Mouse (Mus musculus): ENCODE data around the gene Rhbdd3. TPM values are rescaled to one million over a fixed set of nuclear protein-coding genes. Genes with fewer than 3 reads are reported as not detected.

The Rhbdd3 gene
- total and polyA plus RNA-seq, 3 experiments: 9.7 to 37.2 (median 21.1) TPM

- Histone ChIP-seq H3K27me3 (ENCODE audit: insufficient read depth, low read length) (peaks cover 12% of the 10 kb centered on the region), H3K9me3 (replicated peaks) (peaks cover 31% of the 10 kb centered on the region), H3K4me1 (ENCODE audit: insufficient read depth, low read depth, low read length) (peaks cover 70% of the 10 kb centered on the region), H3K36me3 (replicated peaks) (peaks cover 65% of the 10 kb centered on the region), H3K4me3 (ENCODE audit: low read depth, low read length) (peak overlapping the region; percentile 82)
- ATAC-seq (ENCODE audit: extremely low read depth, insufficient number of reproducible peaks, low FRiP score, poor library complexity, severe bottlenecking): no peak
- TF ChIP-seq TAL1 (conservative IDR thresholded peaks at IDR 0.05; ENCODE audit: low read depth, low read length) (no peak), CTCF (IDR thresholded peaks at IDR 0.05; ENCODE audit: low read depth, low read length) (no peak), GATA1 (IDR thresholded peaks at IDR 0.05; ENCODE audit: borderline replicate concordance, low read length) (no peak), POLR2AphosphoS5 (IDR thresholded peaks at IDR 0.05; ENCODE audit: insufficient replicate concordance, low read depth, low read length) (no peak), GATA2 (IDR thresholded peaks at IDR 0.05; ENCODE audit: borderline replicate concordance, low read depth, low read length) (no peak)
- DNase-seq (ENCODE audit: low spot score): no peak
Observed at GRCm38 (mm10) chr11:5063561-5064281, 35.0 kb upstream of the Rhbdd3 start.

GRCm38 (mm10) chr11:5064282-5065055 is 34.3 kb upstream of the Rhbdd3 start:
- Histone ChIP-seq H3K4me3 (ENCODE audit: low read depth, low read length) (peak overlapping the region; percentile 82), H3K4me1 (ENCODE audit: insufficient read depth, low read depth, low read length) (peaks cover 70% of the 10 kb centered on the region), H3K27me3 (ENCODE audit: insufficient read depth, low read length) (peaks cover 4% of the 10 kb centered on the region; the same call in 1 of the 2 replicates), H3K9me3 (replicated peaks) (peaks cover 31% of the 10 kb centered on the region), H3K36me3 (replicated peaks) (peaks cover 67% of the 10 kb centered on the region)
- no peak for DNase-seq (ENCODE audit: low spot score)
- TF ChIP-seq GATA1 (IDR thresholded peaks at IDR 0.05; ENCODE audit: borderline replicate concordance, low read length) (no peak), TAL1 (conservative IDR thresholded peaks at IDR 0.05; ENCODE audit: low read depth, low read length) (no peak)
- no peak for ATAC-seq (ENCODE audit: extremely low read depth, insufficient number of reproducible peaks, low FRiP score, poor library complexity, severe bottlenecking)

GRCm38 (mm10) chr11:5065056-5065821 is 33.5 kb upstream of the Rhbdd3 start, which contains the start of gene Gas2l1:
TSS of gene Gas2l1 (minus strand) at chr11:5065327.
- peak; percentile 52 for ATAC-seq (ENCODE audit: extremely low read depth, insufficient number of reproducible peaks, low FRiP score, poor library complexity, severe bottlenecking)
- peak within 1 kb of the TSS; percentile 82 for H3K4me3 ChIP-seq (ENCODE audit: low read depth, low read length)
- H3K27me3 ChIP-seq (ENCODE audit: insufficient read depth, low read length): no peaks in the 10 kb centered on the region
- TF ChIP-seq TAL1 (conservative IDR thresholded peaks at IDR 0.05; ENCODE audit: low read depth, low read length): no peak
- no peak for TF ChIP-seq GATA2 (IDR thresholded peaks at IDR 0.05; ENCODE audit: borderline replicate concordance, low read depth, low read length)
- peak; percentile 11; the same call in 1 of the 2 replicates for TF ChIP-seq CTCF (IDR thresholded peaks at IDR 0.05; ENCODE audit: low read depth, low read length)
- H3K9me3 ChIP-seq (replicated peaks): peaks cover 31% of the 10 kb centered on the region
- H3K4me1 ChIP-seq (ENCODE audit: insufficient read depth, low read depth, low read length): peaks cover 70% of the 10 kb centered on the region
- H3K36me3 ChIP-seq (replicated peaks): peaks cover 65% of the 10 kb centered on the region
- peak; percentile 88 for DNase-seq (ENCODE audit: low spot score)

DNA sequence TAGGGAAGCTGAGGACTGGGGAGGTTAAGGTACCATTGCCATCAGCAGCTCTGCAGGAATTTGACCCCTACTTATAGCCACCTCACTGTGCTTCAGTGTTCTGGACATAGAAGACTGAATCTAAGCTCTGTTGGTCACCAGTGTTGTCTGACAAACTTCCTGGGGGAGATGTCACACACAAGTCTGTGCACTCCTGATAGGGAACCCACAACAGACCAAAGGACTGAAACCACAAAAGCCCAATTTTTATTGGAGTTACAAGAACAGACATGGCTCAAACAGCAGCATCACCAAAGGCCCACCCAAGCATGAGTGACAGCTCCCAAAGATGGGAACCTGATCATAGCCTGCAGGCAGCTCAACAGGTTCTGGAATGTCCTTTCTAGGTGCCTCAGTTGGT is 31.7 kb upstream of the Rhbdd3 start:
- ATAC-seq (ENCODE audit: extremely low read depth, insufficient number of reproducible peaks, low FRiP score, poor library complexity, severe bottlenecking) (peak; percentile 29; the same call in 1 of the 2 replicates), DNase-seq (ENCODE audit: low spot score) (no peak)
- Histone ChIP-seq H3K4me3 (ENCODE audit: low read depth, low read length) (no peak overlapping the region; the same call in 1 of the 2 replicates), H3K4me1 (ENCODE audit: insufficient read depth, low read depth, low read length) (peaks cover 79% of the 10 kb centered on the region), H3K27me3 (ENCODE audit: insufficient read depth, low read length) (no peaks in the 10 kb centered on the region), H3K36me3 (replicated peaks) (peaks cover 65% of the 10 kb centered on the region), H3K9me3 (replicated peaks) (peaks cover 15% of the 10 kb centered on the region)
- TF ChIP-seq POLR2AphosphoS5 (IDR thresholded peaks at IDR 0.05; ENCODE audit: insufficient replicate concordance, low read depth, low read length) (0 out of 2 replicates have a peak, but pooled peaks have one; percentile 27), GATA2 (IDR thresholded peaks at IDR 0.05; ENCODE audit: borderline replicate concordance, low read depth, low read length) (no peak), TAL1 (conservative IDR thresholded peaks at IDR 0.05; ENCODE audit: low read depth, low read length) (peak; percentile 81)

DNA sequence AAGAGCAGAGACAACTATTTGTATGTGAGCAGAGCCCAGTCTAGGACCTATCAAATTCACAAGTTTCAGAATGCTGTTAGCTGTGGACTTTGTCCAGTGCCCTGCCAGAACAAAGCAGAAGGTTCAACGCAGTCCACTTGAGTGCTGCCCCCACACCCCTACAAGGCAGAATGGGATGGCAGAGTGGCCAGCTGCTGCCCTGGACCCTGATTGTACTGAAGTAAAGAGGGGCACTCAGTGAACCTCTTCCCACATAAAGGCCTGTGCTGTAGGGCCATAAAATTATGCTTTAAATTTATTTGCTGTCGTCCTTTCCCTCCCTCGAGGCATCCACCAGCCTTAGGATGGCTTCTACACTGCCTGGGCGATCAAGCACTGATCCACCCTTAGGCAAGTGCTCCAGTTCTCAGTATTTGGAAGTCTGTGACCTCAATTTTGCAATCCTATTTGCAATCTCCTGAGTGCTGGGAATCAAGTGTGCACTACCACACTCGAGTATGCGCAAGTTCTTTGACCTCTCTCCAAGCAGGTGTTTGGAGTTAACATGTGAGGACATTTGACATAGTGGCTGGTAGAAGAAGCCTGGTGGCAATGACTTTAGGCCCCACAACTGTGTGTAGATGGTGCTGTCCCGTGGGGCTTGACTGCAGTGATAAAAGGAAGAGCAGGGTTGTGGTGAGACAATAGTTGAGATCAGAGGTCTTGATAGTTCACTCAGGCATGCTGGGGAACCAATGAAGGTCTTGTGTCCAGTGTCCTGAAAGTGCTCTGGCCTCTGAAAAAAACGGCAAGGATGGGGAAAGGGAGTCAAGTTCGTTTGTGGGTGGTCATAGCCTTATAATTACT is 30.4 kb upstream of the Rhbdd3 start:
- no peak for DNase-seq (ENCODE audit: low spot score)
- Histone ChIP-seq H3K27me3 (ENCODE audit: insufficient read depth, low read length) (no peaks in the 10 kb centered on the region), H3K4me1 (ENCODE audit: insufficient read depth, low read depth, low read length) (peaks cover 77% of the 10 kb centered on the region), H3K36me3 (replicated peaks) (peaks cover 65% of the 10 kb centered on the region), H3K4me3 (ENCODE audit: low read depth, low read length) (peak overlapping the region; percentile 37; the same call in 1 of the 2 replicates), H3K9me3 (replicated peaks) (peaks cover 6% of the 10 kb centered on the region)
- no peak for TF ChIP-seq GATA2 (IDR thresholded peaks at IDR 0.05; ENCODE audit: borderline replicate concordance, low read depth, low read length)
- no peak for TF ChIP-seq CTCF (IDR thresholded peaks at IDR 0.05; ENCODE audit: low read depth, low read length)
- peak; percentile 49 for TF ChIP-seq TAL1 (conservative IDR thresholded peaks at IDR 0.05; ENCODE audit: low read depth, low read length)
- peak; percentile 50 for ATAC-seq (ENCODE audit: extremely low read depth, insufficient number of reproducible peaks, low FRiP score, poor library complexity, severe bottlenecking)
